Mouse (Mus musculus) MEL (cell line): Measurements from ENCODE around the gene Morc1. TPM values are rescaled to one million over a fixed set of nuclear protein-coding genes. Genes with fewer than 3 reads are reported as not detected.

Experiments
- DNase-seq: peaks from one replicate; pipeline ENCODE4 v3.0.0; 2011; ENCODE audit warnings: low read depth, low spot score
- H3K27ac ChIP-seq: 2 replicates; pipeline ENCODE4 v1.5.1; 2012; ENCODE audit warnings: low read depth, mild to moderate bottlenecking, control low read depth, low read length, moderate library complexity; ENCODE audit not compliant: control insufficient read depth
- H3K27me3 ChIP-seq, 2 experiments: fragments of 150-350 bp in 1 of 2; sonication (generic) in 1 of 2; 2 replicates each; pipeline ENCODE4 v1.6.1; 2012; ENCODE audit warnings: low read length in 2 of 2, mild to moderate bottlenecking in 2 of 2, improper control_type of control experiment in 1 of 2, moderate library complexity in 1 of 2; ENCODE audit not compliant: insufficient read depth in 2 of 2, control insufficient read depth in 1 of 2
- H3K36me3 ChIP-seq, 2 experiments: 2 replicates each; pipeline ENCODE4 v1.6.1; 2012 to 2014; ENCODE audit warnings: low read length in 2 of 2, improper control_type of control experiment in 1 of 2, inconsistent platforms in 1 of 2, mild to moderate bottlenecking in 1 of 2; ENCODE audit not compliant: insufficient read depth in 2 of 2, control insufficient read depth in 1 of 2
- H3K4me1 ChIP-seq, 2 experiments: fragments of 150-350 bp in 1 of 2; sonication (generic) in 1 of 2; 2 replicates each; pipeline ENCODE4 v1.6.1; 2012; ENCODE audit warnings: low read length in 2 of 2, improper control_type of control experiment in 1 of 2, mild to moderate bottlenecking in 1 of 2; ENCODE audit not compliant: insufficient read depth in 2 of 2, control insufficient read depth in 1 of 2
- H3K4me3 ChIP-seq, 2 experiments: fragments of 150-350 bp in 1 of 2; sonication (generic) in 1 of 2; 2 replicates each; pipeline ENCODE4 v1.5.1; 2012; ENCODE audit warnings: low read depth in 2 of 2, low read length in 2 of 2, mild to moderate bottlenecking in 2 of 2, moderate library complexity in 2 of 2, control low read depth in 1 of 2, improper control_type of control experiment in 1 of 2; ENCODE audit not compliant: control insufficient read depth in 1 of 2, insufficient read depth in 1 of 2
- H3K79me2 ChIP-seq: 2 replicates; pipeline ENCODE4 v1.6.1; 2012; ENCODE audit warnings: mild to moderate bottlenecking, low read length, moderate library complexity; ENCODE audit not compliant: control insufficient read depth, poor library complexity, insufficient read depth
- H3K9ac ChIP-seq: 2 replicates; pipeline ENCODE4 v1.6.1; 2012; ENCODE audit warnings: low read depth, mild to moderate bottlenecking, control low read depth, low read length, moderate library complexity; ENCODE audit not compliant: control insufficient read depth, poor library complexity, severe bottlenecking
- H3K9me3 ChIP-seq: fragments of 150-350 bp; sonication (generic); replicated peaks from 2 replicates; pipeline ENCODE4 v1.6.1; 2012; ENCODE audit warnings: mild to moderate bottlenecking, low read length, improper control_type of control experiment, moderate library complexity; ENCODE audit not compliant: insufficient read depth
- BHLHE40 ChIP-seq: IDR thresholded peaks from 2 replicates; pipeline ENCODE4 v1.6.1; 2012; ENCODE audit warnings: low read depth, mild to moderate bottlenecking, inconsistent platforms, low read length, improper control_type of control experiment, borderline replicate concordance
- CHD1 ChIP-seq: IDR thresholded peaks from 2 replicates; pipeline ENCODE4 v1.6.1; 2012; ENCODE audit warnings: low read depth, mild to moderate bottlenecking, inconsistent platforms, low read length, improper control_type of control experiment
- CHD2 ChIP-seq: IDR thresholded peaks from 2 replicates; pipeline ENCODE4 v1.6.1; 2011; ENCODE audit warnings: low read length, improper control_type of control experiment
- CTCF ChIP-seq, 3 experiments: IDR thresholded peaks in 2 of 3; conservative IDR thresholded peaks in 1 of 3; 2 replicates each; pipeline ENCODE4 v1.5.1; 2011 to 2012; ENCODE audit warnings: low read length in 3 of 3, low read depth in 2 of 3, mild to moderate bottlenecking in 2 of 3, improper control_type of control experiment in 1 of 3, inconsistent platforms in 1 of 3, mixed read lengths in 1 of 3, moderate library complexity in 1 of 3; ENCODE audit not compliant: control insufficient read depth in 1 of 3, insufficient read depth in 1 of 3, poor library complexity in 1 of 3, severe bottlenecking in 1 of 3
- E2F4 ChIP-seq: IDR thresholded peaks from 2 replicates; pipeline ENCODE4 v1.6.1; 2011; ENCODE audit warnings: low read depth, low read length, improper control_type of control experiment, borderline replicate concordance
- ETS1 ChIP-seq: IDR thresholded peaks from 2 replicates; pipeline ENCODE4 v1.6.1; 2012; ENCODE audit warnings: low read depth, mild to moderate bottlenecking, inconsistent platforms, low read length, improper control_type of control experiment, moderate library complexity
- GABPA ChIP-seq: IDR thresholded peaks from 2 replicates; pipeline ENCODE4 v1.6.1; 2012; ENCODE audit warnings: low read depth, mild to moderate bottlenecking, inconsistent platforms, low read length, improper control_type of control experiment, moderate library complexity
- HCFC1 ChIP-seq: IDR thresholded peaks from 2 replicates; pipeline ENCODE4 v1.6.1; 2012; ENCODE audit warnings: low read depth, mild to moderate bottlenecking, inconsistent platforms, low read length, improper control_type of control experiment, moderate library complexity
- JUND ChIP-seq: IDR thresholded peaks from 2 replicates; pipeline ENCODE4 v1.6.1; 2011; ENCODE audit warnings: low read depth, mild to moderate bottlenecking, improper control_type of control experiment, low read length
- KAT2A ChIP-seq: conservative IDR thresholded peaks from 2 replicates; pipeline ENCODE4 v1.6.1; 2012; ENCODE audit warnings: low read depth, low read length, improper control_type of control experiment, inconsistent platforms
- MAFK ChIP-seq: IDR thresholded peaks from 2 replicates; pipeline ENCODE4 v1.6.1; 2011; ENCODE audit warnings: low read depth, mild to moderate bottlenecking, low read length, improper control_type of control experiment, borderline replicate concordance
- MAZ ChIP-seq: IDR thresholded peaks from 2 replicates; pipeline ENCODE4 v1.6.1; 2012; ENCODE audit warnings: low read depth, mild to moderate bottlenecking, inconsistent platforms, low read length, improper control_type of control experiment
- MEF2A ChIP-seq: IDR thresholded peaks from 2 replicates; pipeline ENCODE4 v1.6.1; 2014; ENCODE audit warnings: low read depth, mild to moderate bottlenecking, inconsistent platforms, low read length, improper control_type of control experiment; ENCODE audit not compliant: poor library complexity, insufficient replicate concordance, severe bottlenecking; ENCODE audit errors: extremely low read depth
- NELFE ChIP-seq: IDR thresholded peaks from 2 replicates; pipeline ENCODE4 v1.6.1; 2011; ENCODE audit warnings: low read depth, low read length, improper control_type of control experiment
- NRF1 ChIP-seq: IDR thresholded peaks from 2 replicates; pipeline ENCODE4 v1.6.1; 2014; ENCODE audit warnings: low read depth, mild to moderate bottlenecking, inconsistent platforms, low read length, improper control_type of control experiment, moderate library complexity; ENCODE audit not compliant: poor library complexity, insufficient read depth, severe bottlenecking
- POLR2A ChIP-seq, 2 experiments: IDR thresholded peaks; 2 replicates each; pipeline ENCODE4 v1.6.1; 2011 to 2012; ENCODE audit warnings: low read length in 2 of 2, mild to moderate bottlenecking in 2 of 2, control low read depth in 1 of 2, improper control_type of control experiment in 1 of 2, low read depth in 1 of 2, moderate library complexity in 1 of 2; ENCODE audit not compliant: control insufficient read depth in 1 of 2, insufficient read depth in 1 of 2, poor library complexity in 1 of 2
- POLR2AphosphoS2 ChIP-seq: IDR thresholded peaks from 2 replicates; pipeline ENCODE4 v1.6.1; 2011; ENCODE audit warnings: low read length, improper control_type of control experiment
- SIN3A ChIP-seq: IDR thresholded peaks from 2 replicates; pipeline ENCODE4 v1.6.1; 2012; ENCODE audit warnings: low read length, improper control_type of control experiment, inconsistent platforms
- SMC3 ChIP-seq: IDR thresholded peaks from 2 replicates; pipeline ENCODE4 v1.6.1; 2011; ENCODE audit warnings: low read depth, low read length, improper control_type of control experiment
- TAL1 ChIP-seq: IDR thresholded peaks from 2 replicates; pipeline ENCODE4 v1.6.1; 2012; ENCODE audit warnings: mild to moderate bottlenecking, inconsistent platforms, low read length, moderate library complexity, mixed read lengths
- TBP ChIP-seq: IDR thresholded peaks from 2 replicates; pipeline ENCODE4 v1.8.0; 2011; ENCODE audit warnings: low read depth, low read length, improper control_type of control experiment
- USF1 ChIP-seq: IDR thresholded peaks from 2 replicates; pipeline ENCODE4 v1.6.1; 2014; ENCODE audit warnings: low read depth, mild to moderate bottlenecking, inconsistent platforms, low read length, improper control_type of control experiment, moderate library complexity
- ZC3H11A ChIP-seq: IDR thresholded peaks from 2 replicates; pipeline ENCODE4 v1.6.1; 2012; ENCODE audit warnings: low read depth, mild to moderate bottlenecking, inconsistent platforms, low read length, improper control_type of control experiment
- ZNF384 ChIP-seq: IDR thresholded peaks from 2 replicates; pipeline ENCODE4 v1.6.1; 2012; ENCODE audit warnings: low read depth, mild to moderate bottlenecking, inconsistent platforms, low read length, improper control_type of control experiment
- polyA plus RNA-seq, 2 experiments: library from polyadenylated mRNA; stranded (reverse) in 1 of 2; unstranded in 1 of 2; fragments of >175 nt in 1 of 2; fragments of >200 nt in 1 of 2; gene quantifications; 2 replicates each; pipeline versions ENCODE4 v1.2.1 to v1.2.4; 2012; ENCODE audit warnings: low replicate concordance in 2 of 2, low read depth in 1 of 2; ENCODE audit not compliant: insufficient read length in 2 of 2, insufficient read depth in 1 of 2, missing spikeins in 1 of 2
- total RNA-seq: library from RNA; depleted of rRNA; stranded (reverse); fragments of 300-350 nt; gene quantifications from 2 replicates; pipeline ENCODE4 v1.2.3, GENCODE M21; 2012

The Morc1 gene
- total and polyA plus RNA-seq, 3 experiments, result not detected

DNA sequence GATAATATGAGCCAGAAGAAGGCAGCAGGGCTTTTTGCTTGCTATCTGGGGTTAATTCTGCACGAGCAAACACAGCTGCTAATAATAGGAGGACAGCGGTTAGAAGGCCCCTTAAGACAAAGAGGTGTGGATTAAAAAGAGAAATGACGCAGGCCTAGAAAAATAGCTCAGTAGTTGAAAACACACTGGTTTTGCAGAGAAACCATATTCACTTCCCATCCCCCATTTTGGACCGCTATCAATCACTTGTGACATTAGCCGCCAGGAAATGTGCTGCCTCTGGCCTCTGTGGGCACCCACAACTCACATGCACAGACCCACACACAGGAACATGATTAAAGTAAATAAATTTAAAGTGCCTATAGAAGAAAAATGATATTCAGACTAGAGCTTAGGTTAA, 240.7 kb downstream of the Morc1 start:
- H3K9ac ChIP-seq, result no peak overlapping the region
- H3K4me1 ChIP-seq, result no peaks in the 10 kb centered on the region
- no peaks in the 10 kb centered on the region for H3K9me3 ChIP-seq
- H3K36me3 ChIP-seq, result no peaks in the 10 kb centered on the region
- no peak overlapping the region for H3K27ac ChIP-seq
- no peak overlapping the region for H3K4me3 ChIP-seq
- no peaks in the 10 kb centered on the region for H3K79me2 ChIP-seq
- no peak for DNase-seq
- no peaks in the 10 kb centered on the region for H3K27me3 ChIP-seq
- TF ChIP-seq MAZ (no peak), ZC3H11A (no peak), MAFK (no peak), E2F4 (no peak), BHLHE40 (no peak), TAL1 (no peak), CTCF (IDR thresholded peaks at IDR 0.05 in 2 of 3, conservative IDR thresholded peaks at IDR 0.05 in 1 of 3; ENCODE audit: control insufficient read depth in 1 of 3, insufficient read depth in 1 of 3, low read depth in 2 of 3, low read length in 3 of 3, poor library complexity in 1 of 3, severe bottlenecking in 1 of 3) (no peak), POLR2AphosphoS2 (no peak), GABPA (no peak), USF1 (no peak), HCFC1 (no peak), ZNF384 (no peak), KAT2A (no peak), POLR2A (IDR thresholded peaks at IDR 0.05; ENCODE audit: control insufficient read depth in 1 of 2, insufficient read depth in 1 of 2, low read depth in 1 of 2, low read length in 2 of 2, poor library complexity in 1 of 2) (no peak), JUND (no peak), TBP (no peak), SIN3A (no peak), MEF2A (no peak), CHD2 (no peak)

DNA sequence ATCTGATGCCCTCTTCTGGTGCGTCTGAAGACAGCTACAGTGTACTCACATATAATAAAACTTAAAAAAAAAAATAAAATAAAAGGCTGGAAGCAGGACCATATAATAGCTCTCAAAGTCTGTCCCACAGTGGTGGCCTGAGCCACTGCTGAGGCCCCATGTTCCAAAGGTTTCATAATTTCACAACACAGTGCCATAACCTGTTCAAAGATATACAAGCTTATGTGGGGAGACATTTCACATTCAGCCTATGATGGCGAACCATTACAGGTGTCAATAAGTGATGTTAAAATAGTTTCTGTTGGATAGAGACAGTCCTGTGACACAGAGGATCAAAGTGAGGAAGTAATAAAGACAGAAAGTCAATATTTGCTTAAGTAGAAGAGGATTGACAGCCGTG, 241.6 kb downstream of the Morc1 start:
- Histone ChIP-seq H3K79me2 (no peaks in the 10 kb centered on the region), H3K4me3 (no peak overlapping the region), H3K27ac (no peak overlapping the region), H3K27me3 (no peaks in the 10 kb centered on the region), H3K4me1 (no peaks in the 10 kb centered on the region), H3K9ac (no peak overlapping the region), H3K9me3 (no peaks in the 10 kb centered on the region), H3K36me3 (no peaks in the 10 kb centered on the region)
- DNase-seq, result no peak
- no peak for TF ChIP-seq CHD1
- TF ChIP-seq ZNF384, result no peak
- no peak for TF ChIP-seq MAFK
- no peak for TF ChIP-seq SMC3
- no peak for TF ChIP-seq NRF1
- TF ChIP-seq HCFC1, result no peak
- no peak for TF ChIP-seq GABPA
- TF ChIP-seq MEF2A, result no peak
- no peak for TF ChIP-seq E2F4
- TF ChIP-seq NELFE, result no peak
- no peak for TF ChIP-seq ETS1
- no peak for TF ChIP-seq KAT2A
